ENCODE assay signal across 17 mouse cellular contexts in genomic region chr14:122649336-122649950, GRCm38 (mm10).
"Had no signal": no experiment of that assay in that cellular context is flagged by ENCODE, and none has a peak within 500 bp of the region (broad histone marks: within the 10 kb centered on the region; RNA-seq: fewer than 3 reads in every experiment).

No protein-coding gene starts in this region.

- ATAC-seq: lung, postnatal 0 days; midbrain, embryonic 13.5 days; midbrain, embryonic 15.5 days had no signal

- H3K27ac ChIP-seq: lung, embryonic 15.5 days; macrophage; midbrain, embryonic 13.5 days; midbrain, embryonic 15.5 days; neural tube, embryonic 12.5 days; stomach, embryonic 15.5 days; stomach, postnatal 0 days had no signal

- H3K4me1 ChIP-seq: lung, embryonic 15.5 days; midbrain, embryonic 15.5 days; neural tube, embryonic 12.5 days; stomach, embryonic 15.5 days had no signal

- H3K9me3 ChIP-seq: lung, embryonic 15.5 days; megakaryocyte, embryonic 14.5 days; midbrain, embryonic 13.5 days; midbrain, embryonic 15.5 days; neural tube, embryonic 12.5 days; stomach, embryonic 15.5 days had no signal

- H3K4me2 ChIP-seq: lung, embryonic 15.5 days; midbrain, embryonic 11.5 days; midbrain, embryonic 13.5 days; midbrain, embryonic 15.5 days; neural tube, embryonic 12.5 days; stomach, embryonic 15.5 days had no signal

- DNase-seq: lung, adult 2 months; lung, postnatal 14 days; lung, postnatal 36 days; right cerebral cortex, postnatal 14 days; thymus, adult 2 months; thymus, postnatal 25 days; thymus, postnatal 4 days had no signal

- H3K4me3 ChIP-seq: lung, embryonic 15.5 days; megakaryocyte, embryonic 14.5 days; midbrain, embryonic 13.5 days; midbrain, embryonic 15.5 days; neural tube, embryonic 12.5 days; stomach, embryonic 15.5 days had no signal

- H3K36me3 ChIP-seq: lung, embryonic 15.5 days; midbrain, embryonic 13.5 days; midbrain, embryonic 15.5 days; neural tube, embryonic 12.5 days; stomach, embryonic 15.5 days had no signal

- H3K27me3 ChIP-seq: lung, embryonic 15.5 days; megakaryocyte, embryonic 14.5 days; midbrain, embryonic 13.5 days; midbrain, embryonic 15.5 days; neural tube, embryonic 12.5 days; stomach, embryonic 15.5 days had no signal

- H3K9ac ChIP-seq: lung, embryonic 15.5 days; midbrain, embryonic 13.5 days; midbrain, embryonic 15.5 days; neural tube, embryonic 12.5 days; stomach, embryonic 15.5 days had no signal
